Mouse (Mus musculus): ENCODE results near the gene Mau2.

Gene Mau2

GRCm38 (mm10) chr8:69973442-69974161, 68.9 kb downstream of the Mau2 start:
- peak; percentile 52 for DNase-seq (ENCODE audit: low spot score)

GRCm38 (mm10) chr8:69973063-69973441, 69.5 kb downstream of the Mau2 start:
- DNase-seq (ENCODE audit: low spot score): no peak

- DNase-seq (ENCODE audit: low spot score): peak; percentile 37
Measured at GRCm38 (mm10) chr8:69970880-69971279, 71.7 kb downstream of the Mau2 start.

- DNase-seq (ENCODE audit: low spot score): no peak
Measured at GRCm38 (mm10) chr8:69967291-69967933, 75.1 kb downstream of the Mau2 start.

All from urinary bladder, postnatal 14 days (tissue).